Mouse (Mus musculus) cortical plate, adult 2 months (tissue): ENCODE results near the gene Nosip. TPM values are rescaled to one million over a fixed set of nuclear protein-coding genes. Genes with fewer than 3 reads are reported as not detected.
A peak's percentile ranks its signal among the peaks of the same experiment; 100 is the strongest.

Experiments used
- H3K27ac ChIP-seq: fragments of 200-500 bp; 2 replicates; pipeline ENCODE4 v1.5.1; 2012; ENCODE audit warnings: low read length, control low read depth, inconsistent platforms; ENCODE audit not compliant: insufficient read depth
- H3K4me1 ChIP-seq: fragments of 200-500 bp; 2 replicates; pipeline ENCODE4 v1.6.1; 2011; ENCODE audit warnings: low read length; ENCODE audit not compliant: control insufficient read depth, insufficient read depth
- H3K4me3 ChIP-seq: fragments of 200-500 bp; 2 replicates; pipeline ENCODE4 v1.5.1; 2011; ENCODE audit warnings: mild to moderate bottlenecking, low read length, control low read depth; ENCODE audit not compliant: insufficient read depth
- CTCF ChIP-seq: fragments of 200-500 bp; IDR thresholded peaks from 2 replicates; pipeline ENCODE4 v1.5.1; 2011; ENCODE audit warnings: mild to moderate bottlenecking, control low read depth, low read length; ENCODE audit not compliant: insufficient read depth; ENCODE audit errors: extremely low read depth
- POLR2A ChIP-seq: fragments of 200-500 bp; IDR thresholded peaks from 2 replicates; pipeline ENCODE4 v1.6.1; 2011; ENCODE audit warnings: mild to moderate bottlenecking, low read length, control low read depth; ENCODE audit not compliant: insufficient read depth; ENCODE audit errors: extremely low read depth
- polyA plus RNA-seq: library from polyadenylated mRNA; depleted of rRNA; stranded (reverse); fragments of >200 nt; gene quantifications from 2 replicates; pipeline ENCODE4 v1.2.3, GENCODE M21; 2012

Nosip gene
- polyA plus RNA-seq, 1 experiment, result 89.5 TPM

DNA sequence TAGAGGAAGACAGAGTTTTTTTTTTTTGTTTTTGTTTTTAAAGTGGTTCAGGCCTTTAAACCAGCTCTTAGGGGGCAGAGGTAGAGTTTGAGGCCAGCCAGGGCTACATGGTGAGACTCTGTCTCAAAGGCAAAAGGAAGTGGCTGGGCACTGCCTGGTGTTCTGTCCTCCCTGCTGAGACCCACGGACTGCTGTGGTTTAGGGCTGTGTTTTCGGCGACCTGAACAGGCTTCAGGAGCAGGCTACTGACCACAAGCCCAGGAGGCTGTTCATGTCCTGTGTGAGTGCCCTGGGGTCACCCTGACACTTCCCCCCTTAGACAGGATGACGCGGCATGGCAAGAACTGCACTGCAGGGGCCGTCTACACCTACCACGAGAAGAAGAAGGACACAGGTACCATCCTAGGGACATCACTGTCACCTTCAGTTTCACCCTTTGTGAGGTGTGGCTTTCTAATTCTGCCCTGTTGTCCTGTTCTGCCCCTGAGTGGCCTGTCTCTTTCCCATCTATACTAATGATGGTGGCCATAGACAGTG lies 11.0 kb downstream of the Nosip start:
- H3K4me3 ChIP-seq, result no peak overlapping the region
- H3K27ac ChIP-seq, result no peak overlapping the region
- no peaks in the 10 kb centered on the region for H3K4me1 ChIP-seq
- TF ChIP-seq CTCF, result no peak
- TF ChIP-seq POLR2A, result no peak

DNA sequence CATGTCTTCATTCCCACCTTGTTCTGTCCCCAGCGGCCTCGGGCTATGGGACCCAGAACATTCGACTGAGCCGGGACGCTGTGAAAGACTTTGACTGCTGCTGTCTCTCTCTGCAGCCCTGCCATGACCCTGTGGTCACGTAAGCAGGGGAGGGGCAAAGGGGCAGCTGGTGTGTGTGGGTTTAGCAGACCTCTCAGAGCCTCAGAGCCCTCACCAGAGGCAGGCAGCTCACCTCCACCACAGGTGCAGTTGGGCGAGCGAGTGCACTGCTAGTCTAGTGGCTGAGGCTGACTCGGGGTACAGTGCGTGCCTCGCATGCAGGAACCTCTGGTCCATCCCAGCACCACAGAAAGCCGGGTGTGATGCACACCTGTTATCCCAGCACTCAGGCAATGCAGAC lies 11.7 kb downstream of the Nosip start:
- TF ChIP-seq POLR2A, result no peak
- no peak for TF ChIP-seq CTCF
- no peaks in the 10 kb centered on the region for H3K4me1 ChIP-seq
- no peak overlapping the region for H3K4me3 ChIP-seq
- no peak overlapping the region for H3K27ac ChIP-seq

- no peak overlapping the region for H3K27ac ChIP-seq
- H3K4me3 ChIP-seq, result no peak overlapping the region
- H3K4me1 ChIP-seq, result no peaks in the 10 kb centered on the region
- TF ChIP-seq POLR2A, result no peak
Measured at GRCm38 (mm10) chr7:45075405-45075804, 13.2 kb downstream of the Nosip start.

DNA sequence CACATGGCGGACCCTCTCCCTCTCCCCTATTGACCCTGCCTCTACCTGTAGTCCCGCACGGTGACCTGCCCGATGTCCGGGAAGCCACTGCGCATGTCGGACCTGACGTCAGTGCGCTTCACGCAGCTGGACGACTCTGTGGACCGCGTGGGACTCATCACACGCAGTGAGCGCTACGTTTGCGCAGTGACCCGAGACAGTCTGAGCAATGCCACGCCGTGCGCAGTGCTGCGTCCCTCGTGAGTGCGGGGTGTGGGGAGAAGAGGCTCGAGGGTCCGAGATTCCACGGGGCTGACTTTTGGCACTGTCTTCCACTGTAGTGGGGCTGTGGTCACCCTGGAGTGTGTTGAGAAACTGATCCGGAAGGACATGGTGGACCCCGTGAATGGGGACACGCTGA lies 14.3 kb downstream of the Nosip start:
- TF ChIP-seq POLR2A (no peak), CTCF (no peak)
- H3K4me3 ChIP-seq, result no peak overlapping the region

DNA sequence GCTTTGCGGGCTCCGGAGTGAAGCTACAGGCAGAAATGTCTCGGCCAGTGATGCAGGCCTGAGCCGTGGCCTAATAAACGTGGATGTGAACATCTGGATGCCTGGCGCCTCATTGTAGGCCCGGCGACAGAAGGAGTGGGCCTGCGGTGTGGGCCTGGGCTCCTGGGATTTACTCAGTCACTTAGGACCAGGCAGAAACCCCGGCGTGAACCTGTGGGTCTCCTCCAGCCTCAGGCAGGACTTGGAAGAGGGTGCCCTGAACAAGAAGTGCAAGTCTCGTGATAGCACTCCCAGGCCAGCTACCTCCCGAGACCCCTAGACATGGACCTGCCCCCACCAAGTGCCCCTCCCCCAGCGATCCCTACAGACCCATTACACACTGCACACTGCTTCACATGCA lies 15.1 kb downstream of the Nosip start:
- Histone ChIP-seq H3K4me1 (no peaks in the 10 kb centered on the region), H3K27ac (no peak overlapping the region), H3K4me3 (no peak overlapping the region)
- TF ChIP-seq CTCF (no peak), POLR2A (no peak)

More for the DNA sequence above, 14.3 kb downstream of the Nosip start:
- no peak overlapping the region for H3K27ac ChIP-seq
- H3K4me1 ChIP-seq, result no peaks in the 10 kb centered on the region

GRCm38 (mm10) chr7:45077829-45078228 lies 15.6 kb downstream of the Nosip start:
- Histone ChIP-seq H3K4me3 (no peak overlapping the region), H3K27ac (no peak overlapping the region), H3K4me1 (no peaks in the 10 kb centered on the region)
- TF ChIP-seq CTCF (no peak), POLR2A (no peak)

DNA sequence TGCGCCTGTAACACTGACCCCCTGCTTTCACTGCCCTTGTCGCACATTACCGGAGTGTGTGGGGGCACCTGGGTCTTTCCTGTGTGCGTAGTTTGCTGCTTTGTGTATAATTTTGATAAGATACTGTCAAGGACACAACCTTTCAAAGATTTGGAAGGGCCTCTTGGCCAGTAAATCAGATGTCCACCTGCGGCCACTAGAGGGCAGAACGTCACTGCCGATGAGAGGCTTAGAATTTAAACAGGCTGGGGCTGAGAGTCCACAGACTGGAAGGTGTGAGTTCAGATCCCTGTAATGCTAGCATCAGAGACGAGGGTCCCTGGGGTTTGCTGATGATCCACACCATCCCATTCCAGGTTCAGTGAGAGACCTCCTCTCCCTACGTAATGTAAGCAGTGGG lies 16.3 kb downstream of the Nosip start:
- Histone ChIP-seq H3K4me1 (no peaks in the 10 kb centered on the region), H3K27ac (no peak overlapping the region), H3K4me3 (no peak overlapping the region)
- peak; percentile 62 for TF ChIP-seq CTCF
- no peak for TF ChIP-seq POLR2A

DNA sequence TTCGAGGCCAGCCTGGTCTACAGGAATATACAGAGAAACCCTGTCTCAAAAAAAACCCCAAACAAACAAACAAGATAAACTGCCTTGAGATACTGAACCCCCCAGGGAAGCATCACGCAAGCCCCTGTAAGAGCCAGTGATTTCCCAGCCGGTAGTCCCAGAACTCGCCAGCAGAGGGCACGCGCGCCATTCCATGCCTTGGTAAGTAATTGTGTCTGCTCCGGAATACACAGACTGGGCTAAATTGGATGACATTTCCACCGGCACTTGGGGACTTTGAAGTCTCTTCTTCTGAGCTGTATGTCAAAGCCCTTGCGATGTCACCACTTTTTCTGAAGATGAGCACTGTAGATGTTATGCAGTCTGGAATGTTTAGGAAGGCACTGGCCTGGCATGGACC lies 17.6 kb downstream of the Nosip start:
- no peaks in the 10 kb centered on the region for H3K4me1 ChIP-seq
- H3K4me3 ChIP-seq, result no peak overlapping the region
- TF ChIP-seq CTCF, result peak; percentile 89
- TF ChIP-seq POLR2A, result no peak
- no peak overlapping the region for H3K27ac ChIP-seq

GRCm38 (mm10) chr7:45081016-45081415 lies 18.8 kb downstream of the Nosip start:
- Histone ChIP-seq H3K4me1 (no peaks in the 10 kb centered on the region), H3K27ac (no peak overlapping the region), H3K4me3 (no peak overlapping the region)
- no peak for TF ChIP-seq CTCF
- no peak for TF ChIP-seq POLR2A

GRCm38 (mm10) chr7:45082401-45083299 lies 20.4 kb downstream of the Nosip start:
- TF ChIP-seq CTCF (no peak), POLR2A (no peak)
- Histone ChIP-seq H3K4me3 (no peak overlapping the region), H3K27ac (peak overlapping the region; percentile 13), H3K4me1 (no peaks in the 10 kb centered on the region)

DNA sequence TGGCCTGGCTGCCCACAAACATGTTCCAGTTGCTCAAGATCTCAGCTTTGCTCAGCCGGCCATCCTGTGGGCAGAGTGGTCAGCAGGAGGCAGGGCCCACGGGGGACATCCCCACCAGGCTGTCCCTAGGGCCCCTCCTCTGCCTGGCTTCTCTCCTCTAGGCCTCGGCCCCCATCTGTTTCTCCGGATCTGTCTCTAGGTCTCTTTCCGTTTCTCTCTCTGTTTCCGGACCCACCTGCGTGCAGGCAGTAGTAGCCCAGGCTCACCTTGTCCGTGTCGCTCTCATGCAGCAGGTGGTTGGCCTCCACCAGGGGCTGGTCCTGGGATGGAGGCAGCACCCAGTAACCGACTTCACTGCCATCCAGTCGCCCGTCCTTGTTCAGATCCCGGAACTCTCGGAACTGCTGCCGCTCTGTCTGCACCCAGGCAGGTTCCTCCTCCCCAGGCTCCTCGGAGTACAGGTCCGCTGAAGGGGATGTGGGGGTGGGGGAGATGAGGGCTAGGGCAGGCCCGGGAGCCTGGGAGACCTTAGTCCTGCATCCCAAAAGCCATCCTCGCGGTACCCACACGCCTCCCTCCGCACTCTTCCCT lies 21.2 kb downstream of the Nosip start:
- Histone ChIP-seq H3K4me3 (no peak overlapping the region), H3K27ac (peak overlapping the region; percentile 13; the same call in 1 of the 2 replicates), H3K4me1 (no peaks in the 10 kb centered on the region)
- TF ChIP-seq CTCF (no peak), POLR2A (no peak)
